Mouse (Mus musculus): ENCODE measurements around the gene Degs1.

Degs1 gene

DNA sequence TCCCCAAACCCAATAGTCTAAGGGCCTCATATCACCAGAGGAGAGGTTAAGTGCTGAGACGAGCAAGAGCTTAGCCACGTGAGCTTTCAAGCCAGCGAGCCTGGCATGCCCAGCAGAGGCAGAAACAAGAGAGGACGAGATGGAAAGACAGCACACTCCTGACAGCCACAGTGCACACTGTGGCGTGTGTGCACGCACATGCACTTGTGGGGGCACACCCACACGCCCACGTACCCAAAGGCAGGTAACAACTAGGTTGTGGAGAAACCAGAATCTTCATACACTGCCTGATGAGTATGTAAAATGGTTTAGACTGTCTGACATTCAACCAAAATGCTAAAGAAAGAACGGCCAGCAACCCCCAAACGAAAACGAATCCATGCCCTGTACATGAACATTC lies 2.0 kb downstream of the Degs1 start:
- DNase-seq (ENCODE audit: low spot score): no peak

DNA sequence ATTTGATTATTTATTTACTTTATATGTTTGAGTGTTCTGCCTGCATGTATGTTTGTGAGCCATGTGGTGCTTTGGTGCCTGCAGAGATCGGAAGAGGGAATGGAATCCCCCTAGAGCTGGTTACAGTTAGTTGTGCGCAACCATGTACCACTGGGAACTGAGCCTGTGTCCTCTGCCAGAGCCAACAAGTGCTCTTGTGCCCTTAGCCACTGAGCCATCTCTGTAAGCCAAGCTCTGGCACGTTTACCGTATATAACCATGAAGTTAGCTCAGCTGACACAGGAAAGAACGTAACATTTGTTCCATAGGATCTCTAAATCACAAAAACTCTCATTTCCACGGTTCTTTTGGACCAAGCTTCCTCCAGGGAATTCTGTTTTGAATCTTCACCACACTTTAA lies 2.6 kb downstream of the Degs1 start:
- no peak for DNase-seq (ENCODE audit: low spot score)

DNA sequence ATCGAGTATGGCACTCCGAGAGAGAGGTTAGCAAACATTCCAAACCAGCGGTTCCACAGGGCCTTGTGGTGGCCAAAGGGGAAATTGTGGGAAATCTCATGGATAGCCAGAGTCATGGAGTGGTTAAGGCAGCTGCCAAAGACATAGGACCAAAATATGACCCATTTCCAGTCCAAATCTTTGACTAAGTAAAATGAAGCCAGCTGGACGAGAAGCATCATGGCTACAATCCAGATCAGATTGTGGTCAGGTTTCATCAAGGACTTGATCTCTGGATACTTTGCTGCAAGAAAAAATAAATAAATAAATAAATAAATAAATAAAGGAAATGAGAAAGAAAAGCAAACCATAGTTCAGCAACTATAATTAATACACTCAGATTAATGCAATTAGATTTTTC lies 3.2 kb downstream of the Degs1 start:
- DNase-seq (ENCODE audit: low spot score): no peak

DNA sequence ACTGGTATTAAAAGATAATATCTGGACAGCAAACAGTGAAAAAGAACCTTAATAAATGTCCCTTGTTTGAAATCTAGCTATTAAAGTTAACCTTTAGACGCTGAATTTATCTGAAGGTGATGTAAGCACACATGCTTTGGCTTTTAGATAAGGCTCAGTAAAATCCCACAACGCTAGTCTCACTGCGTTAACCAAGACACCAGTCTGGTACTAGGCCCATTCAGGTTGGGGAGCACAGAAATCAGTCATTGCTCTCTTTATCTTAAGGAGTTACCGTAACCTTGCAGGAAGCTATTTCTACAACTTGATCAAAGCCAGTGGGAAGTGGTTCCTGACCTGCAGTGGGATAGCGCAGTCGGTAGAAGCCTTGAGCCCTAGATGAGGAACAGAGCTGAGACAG lies 7.5 kb downstream of the Degs1 start:
- DNase-seq (ENCODE audit: low spot score): no peak

DNA sequence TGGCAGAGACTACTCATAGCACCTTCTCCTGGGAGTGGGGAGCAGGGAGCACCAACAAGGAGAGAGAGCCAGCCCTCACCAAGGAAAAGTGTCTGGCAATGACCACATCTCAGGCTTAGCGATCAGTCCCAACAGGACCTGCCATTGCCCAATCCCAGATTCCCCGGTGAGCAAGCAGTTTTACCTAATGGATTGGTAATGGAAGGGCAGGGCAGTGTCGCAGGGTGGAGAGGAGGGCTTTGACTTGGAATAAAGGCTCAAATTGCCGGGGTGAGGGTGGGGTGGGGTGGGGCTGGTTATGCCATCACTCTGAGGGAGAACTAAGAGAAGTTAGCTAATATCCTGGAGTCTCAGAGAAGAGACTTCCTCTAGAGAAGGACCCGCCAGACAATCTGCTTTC lies 11.0 kb downstream of the Degs1 start:
- no peak for DNase-seq (ENCODE audit: low spot score)

DNA sequence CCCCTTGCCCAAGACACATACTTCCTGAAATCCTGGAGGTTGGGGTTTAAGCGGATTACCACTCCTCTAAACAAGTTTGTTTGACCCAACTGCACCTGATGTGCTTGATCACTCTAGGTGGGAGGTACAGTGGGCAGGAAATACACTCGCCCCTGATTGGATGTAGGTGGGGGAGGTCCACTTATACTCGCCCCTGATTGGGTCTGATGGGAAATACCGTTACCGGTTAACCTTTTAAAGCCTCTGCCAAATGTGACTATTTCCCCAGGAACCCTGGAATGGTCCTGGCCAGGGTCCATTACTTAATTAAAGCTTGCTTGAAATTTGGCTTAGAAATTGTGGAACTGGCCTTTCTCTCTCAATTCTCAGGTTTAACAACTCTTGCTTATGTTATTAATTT lies 11.5 kb downstream of the Degs1 start:
- no peak for DNase-seq (ENCODE audit: low spot score)

DNA sequence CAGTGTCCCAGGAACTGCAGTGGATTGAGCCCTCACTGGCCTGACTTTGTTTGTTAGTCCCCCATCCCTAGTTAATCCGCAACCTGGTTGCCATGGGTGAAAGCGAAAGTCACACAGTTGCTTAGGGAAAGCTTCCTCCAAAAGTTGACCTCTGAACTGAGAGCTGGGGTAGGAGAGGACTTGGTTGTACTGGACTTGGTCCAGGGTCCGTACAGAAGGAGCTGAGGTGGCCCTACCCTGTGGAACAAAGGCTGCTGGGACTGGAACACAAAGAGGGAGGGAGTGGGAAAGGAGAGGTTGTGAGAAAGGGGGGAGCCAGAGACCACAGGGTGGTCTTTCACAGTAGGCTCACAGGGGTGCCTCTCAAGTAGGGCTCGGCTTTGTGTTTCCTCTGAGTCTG lies 14.3 kb downstream of the Degs1 start:
- DNase-seq (ENCODE audit: low spot score): no peak

DNA sequence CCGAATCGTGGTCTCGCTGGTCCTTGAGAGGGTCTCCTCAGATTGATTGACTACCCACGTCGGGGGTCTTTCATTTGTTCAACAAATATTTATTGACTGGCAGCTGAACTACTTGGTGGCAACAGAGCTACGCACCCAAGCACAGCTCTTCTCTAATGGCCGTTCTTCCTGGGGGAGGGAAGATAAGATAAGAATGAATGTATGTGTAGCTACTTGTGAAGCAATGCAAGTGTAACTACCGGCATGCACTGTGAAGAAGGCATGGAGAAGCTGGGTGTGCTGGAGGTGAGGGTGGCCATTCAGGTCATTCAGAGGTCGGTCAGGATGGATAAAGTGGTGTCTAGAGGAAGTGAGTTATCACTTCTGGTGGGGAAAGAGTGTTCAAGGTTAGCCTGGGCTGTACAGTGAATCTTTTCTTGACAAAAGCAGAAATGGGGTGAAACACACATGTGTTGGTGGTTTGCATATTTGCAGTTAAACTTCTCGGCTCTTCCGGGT lies 16.5 kb downstream of the Degs1 start:
- no peak for DNase-seq (ENCODE audit: low spot score)

DNA sequence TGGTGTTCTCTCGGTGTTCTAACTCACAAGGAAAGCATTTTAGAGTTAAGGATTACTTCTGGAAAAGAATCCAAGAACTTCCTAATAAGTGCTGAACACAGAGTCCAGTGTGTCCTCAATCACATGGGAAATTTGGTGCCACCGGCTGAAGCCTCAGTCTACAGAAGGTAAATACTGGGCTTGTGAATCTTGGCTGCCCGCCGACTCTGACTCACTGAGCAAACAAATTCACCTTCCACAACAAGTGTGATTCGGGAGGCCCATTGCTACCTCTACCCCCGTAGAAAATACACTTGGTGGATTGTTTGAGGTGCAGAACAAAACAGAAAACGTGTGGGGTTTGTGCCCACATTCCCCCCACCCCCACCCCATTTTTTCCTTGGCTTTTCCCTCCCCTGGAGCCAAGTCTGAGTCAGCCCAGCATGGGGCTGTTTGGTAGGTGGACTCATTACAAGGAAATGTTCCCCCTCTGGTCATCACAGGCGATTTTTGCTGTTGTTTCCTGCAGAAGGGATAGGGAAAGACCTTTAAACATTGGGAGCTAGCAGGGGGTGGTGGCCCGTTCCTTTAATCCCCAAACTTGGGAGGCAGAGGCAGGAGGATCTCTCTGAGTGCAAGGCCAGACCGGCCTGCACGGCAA lies 26.4 kb downstream of the Degs1 start:
- no peak for DNase-seq (ENCODE audit: low spot score)

DNA sequence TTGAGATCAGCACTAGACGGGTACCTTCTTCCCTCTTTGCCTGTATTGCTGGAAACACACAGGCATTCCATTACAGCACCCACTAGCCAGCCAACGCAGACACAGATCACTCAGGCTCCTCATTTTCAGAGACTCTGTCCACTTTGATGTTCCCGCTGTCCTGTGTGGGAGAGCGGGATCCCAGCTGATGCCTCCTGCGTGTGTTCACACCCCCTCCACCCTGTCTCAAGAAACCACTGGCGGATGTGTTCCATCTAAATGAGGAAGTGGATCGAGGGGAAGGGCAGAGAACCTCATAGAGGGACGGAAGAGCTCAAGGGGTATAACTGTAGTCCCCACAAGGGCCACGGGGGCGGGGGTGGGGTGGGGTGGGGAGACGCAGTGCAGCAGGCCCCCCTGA lies 27.6 kb downstream of the Degs1 start:
- no peak for DNase-seq (ENCODE audit: low spot score)

DNA sequence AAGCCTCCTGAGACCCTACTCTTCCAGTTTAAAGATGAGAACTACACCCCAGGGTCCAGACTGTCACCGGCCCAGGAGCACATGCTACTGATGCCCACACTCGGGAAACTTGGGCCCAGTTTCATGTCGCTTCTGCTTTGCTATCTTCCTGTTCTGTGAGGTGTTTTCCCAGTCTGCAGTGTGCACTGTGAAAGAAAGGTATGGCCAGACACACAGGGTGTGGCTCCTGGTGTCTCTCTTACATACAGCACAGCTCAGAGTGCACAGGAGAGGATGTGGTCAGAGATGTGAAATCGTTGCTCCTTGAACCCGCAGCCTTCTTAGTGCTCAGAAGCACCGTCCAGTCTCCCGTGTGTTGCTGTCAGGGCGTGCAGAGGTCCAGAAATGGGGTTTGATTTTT lies 28.0 kb downstream of the Degs1 start:
- DNase-seq (ENCODE audit: low spot score): no peak

DNA sequence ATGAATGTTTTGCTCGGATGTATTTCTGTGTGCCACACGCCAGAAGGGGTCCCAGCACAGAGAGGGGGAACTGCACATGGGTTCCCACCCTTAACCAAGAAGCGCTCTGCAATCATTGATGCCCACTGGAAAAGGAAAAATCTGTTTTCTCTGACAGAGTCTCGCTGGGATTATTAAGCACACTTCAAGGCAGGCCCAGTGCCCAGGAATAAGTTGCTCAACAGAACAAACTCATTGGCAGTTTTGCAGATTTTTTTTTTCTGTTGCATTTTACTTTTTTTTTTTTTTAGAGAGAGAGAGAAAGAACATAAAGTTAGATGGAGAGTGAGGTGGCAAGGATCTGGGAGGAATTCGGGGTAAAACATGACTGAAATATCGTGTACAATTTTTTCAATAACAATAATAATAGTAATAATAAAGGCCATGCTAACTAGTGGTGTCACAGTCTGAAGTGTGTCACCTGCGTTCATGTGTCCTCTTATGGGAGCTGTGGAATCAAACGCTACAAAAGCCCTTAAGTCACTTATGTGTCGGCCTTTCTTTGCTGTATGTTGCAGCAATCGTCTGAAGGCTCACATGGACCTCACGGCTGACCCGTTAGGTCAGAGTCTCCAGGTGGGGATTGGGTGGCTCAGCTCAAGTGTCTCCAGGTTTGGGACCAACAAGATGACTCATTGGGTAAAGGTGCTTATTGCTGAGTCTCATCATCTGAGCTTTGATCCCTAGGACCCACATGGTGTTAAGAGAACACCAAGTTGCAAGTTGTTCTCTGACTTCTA lies 28.7 kb downstream of the Degs1 start:
- no peak for DNase-seq (ENCODE audit: low spot score)

DNA sequence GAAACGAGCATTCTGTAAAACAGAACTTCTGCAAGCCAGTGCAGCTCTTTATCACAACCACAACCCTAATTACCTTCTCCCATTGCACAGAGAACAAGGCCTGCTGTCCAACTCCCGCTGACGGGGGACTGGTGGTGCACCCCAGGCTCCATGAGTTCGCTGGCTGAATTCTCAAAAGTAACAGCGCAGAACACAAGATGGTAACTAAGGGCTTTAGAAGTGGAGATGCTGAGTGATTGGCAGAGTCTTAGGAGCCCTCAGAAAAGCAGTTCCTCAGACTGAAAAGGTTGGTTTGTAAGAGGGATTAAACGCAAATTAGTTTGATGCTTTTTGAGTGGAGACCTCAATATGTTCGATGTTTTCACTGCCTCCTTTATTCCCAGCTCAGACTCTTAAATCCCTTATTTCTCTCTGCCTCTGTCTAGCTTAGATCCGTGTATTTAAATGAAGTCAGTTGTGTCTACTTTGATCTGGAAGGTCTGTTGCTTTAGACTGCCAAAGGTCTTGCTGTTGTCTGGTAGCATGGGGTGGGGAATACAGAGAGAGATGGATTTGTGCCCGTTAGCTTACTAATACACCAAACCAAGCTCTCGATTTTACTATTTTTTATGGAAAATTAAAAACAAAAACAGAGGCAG lies 30.0 kb downstream of the Degs1 start:
- no peak for DNase-seq (ENCODE audit: low spot score)

DNA sequence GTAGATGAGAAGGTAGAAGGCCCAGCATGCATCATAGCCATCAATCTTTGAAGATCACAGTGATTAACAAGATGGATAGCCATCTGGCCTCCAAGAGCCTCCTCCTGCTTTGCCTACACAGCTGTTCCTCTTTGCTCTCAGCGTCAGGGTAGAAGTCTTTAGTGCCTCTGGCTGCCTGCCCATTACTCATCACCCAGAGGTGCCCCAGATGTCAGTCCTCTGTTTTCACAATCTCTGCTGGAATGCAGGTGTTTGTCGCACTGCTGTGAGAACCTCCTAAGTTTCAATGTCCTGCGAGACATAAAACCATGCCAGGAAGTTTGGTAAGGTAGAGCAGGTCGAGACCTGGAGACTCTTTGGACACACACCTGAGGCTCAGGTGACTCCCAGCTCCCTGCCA lies 31.9 kb downstream of the Degs1 start:
- no peak for DNase-seq (ENCODE audit: low spot score)

DNA sequence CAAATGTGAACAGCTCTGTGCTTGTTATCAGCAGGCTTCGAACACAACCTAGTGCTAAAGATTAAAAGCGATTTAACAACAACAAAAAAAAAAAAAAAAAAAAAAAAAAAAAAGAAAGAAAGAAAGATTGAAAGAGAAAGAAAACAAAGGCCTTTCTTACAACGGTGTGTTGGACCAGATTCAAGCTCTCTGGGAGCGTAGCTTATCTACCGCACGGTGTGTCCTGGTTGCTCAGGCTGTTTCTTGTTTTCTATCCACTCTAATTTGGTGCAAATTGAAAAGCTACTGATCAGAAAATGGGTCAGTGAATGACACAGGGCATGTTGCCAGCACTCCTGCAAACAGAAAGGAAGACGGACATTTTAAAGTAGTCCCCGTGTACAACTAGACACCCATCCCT lies 33.3 kb downstream of the Degs1 start:
- DNase-seq (ENCODE audit: low spot score): no peak

DNA sequence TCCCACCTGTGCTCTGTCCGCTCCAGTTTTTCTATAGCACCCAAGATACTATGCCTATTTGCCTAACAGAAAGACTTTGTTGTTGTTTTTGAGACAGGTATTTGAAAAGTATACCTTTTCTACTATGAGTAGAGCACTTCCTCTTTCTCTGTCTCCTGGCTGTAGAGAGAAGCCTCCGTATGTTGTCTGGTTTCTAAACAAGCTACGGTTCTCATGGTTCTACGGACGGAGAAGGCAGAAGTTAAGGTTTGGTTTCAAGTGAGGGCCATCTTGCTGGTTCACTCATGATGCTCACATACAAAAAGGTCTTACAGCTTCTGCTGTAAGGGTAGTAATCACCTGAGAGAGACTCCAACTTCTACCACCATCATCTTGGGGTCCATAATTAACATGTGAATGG lies 37.6 kb downstream of the Degs1 start:
- DNase-seq (ENCODE audit: low spot score): no peak

DNA sequence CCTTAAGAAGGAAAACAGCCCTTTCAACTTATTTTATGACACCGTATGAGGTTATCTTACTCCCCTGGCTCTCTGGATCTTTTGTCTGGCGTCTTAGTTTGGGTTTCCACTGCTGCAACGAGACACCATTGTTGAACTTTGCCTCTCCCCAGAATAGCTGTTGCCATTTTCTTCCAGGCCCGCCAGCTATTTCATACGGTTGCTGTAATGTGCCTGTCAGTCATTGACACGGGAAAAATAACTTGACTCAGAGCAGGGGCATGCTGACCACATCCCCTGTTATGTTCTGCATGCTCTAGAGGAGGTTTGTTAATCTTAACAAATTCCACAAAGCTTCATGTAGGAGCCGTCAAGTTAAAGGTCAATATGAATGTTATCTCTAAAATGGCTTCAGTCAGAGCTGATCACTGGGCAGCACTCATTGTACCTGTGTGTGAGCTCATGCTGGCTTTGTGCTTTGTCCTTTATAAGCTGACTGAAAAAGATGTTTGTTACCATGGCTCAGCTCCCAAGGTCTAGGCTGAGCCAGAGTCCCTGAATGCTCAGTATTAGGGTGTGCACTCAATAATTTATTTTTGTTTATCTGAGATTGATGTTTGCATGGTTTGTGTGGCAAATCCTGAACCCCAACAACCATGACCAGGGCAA lies 44.4 kb downstream of the Degs1 start:
- DNase-seq (ENCODE audit: low spot score): no peak

DNA sequence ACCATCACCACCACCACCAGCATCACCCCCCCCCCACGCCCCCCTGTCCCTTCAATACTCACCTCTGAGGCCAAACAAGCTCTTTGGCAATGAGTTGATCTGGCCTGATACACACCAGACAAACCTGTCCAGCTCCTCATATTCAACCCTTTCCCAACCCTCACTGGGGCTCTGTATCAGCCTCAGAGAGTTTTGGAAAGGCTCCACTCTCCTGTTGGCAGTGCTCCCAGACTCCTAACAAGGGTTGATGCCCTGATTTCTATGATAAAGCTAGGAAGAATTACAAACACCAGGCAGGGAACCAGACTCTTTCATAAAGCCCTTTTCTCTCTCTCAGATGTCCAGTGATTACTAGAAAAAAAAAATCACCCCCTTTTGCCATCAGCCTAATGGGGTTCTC lies 45.2 kb downstream of the Degs1 start:
- peak; percentile 3 for DNase-seq (ENCODE audit: low spot score)

DNA sequence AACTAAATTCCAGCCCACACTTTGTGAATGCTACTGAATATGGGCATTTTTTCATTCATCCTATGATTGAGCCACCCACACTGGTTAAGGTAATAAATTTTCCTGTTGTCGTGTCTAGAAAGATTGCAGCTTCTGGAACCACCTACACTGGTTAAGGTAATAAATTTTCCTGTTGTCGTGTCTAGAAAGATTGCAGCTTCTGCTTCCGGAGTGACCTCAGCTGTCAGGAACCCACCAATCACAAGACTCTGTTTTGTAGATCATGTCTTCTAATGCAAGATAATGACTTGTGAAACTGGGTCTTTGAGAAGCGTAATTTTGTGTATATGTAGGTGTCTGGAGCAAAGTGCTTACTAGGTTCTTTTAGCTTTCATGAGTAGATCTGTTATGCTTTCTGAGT lies 47.4 kb downstream of the Degs1 start:
- DNase-seq (ENCODE audit: low spot score): no peak

DNA sequence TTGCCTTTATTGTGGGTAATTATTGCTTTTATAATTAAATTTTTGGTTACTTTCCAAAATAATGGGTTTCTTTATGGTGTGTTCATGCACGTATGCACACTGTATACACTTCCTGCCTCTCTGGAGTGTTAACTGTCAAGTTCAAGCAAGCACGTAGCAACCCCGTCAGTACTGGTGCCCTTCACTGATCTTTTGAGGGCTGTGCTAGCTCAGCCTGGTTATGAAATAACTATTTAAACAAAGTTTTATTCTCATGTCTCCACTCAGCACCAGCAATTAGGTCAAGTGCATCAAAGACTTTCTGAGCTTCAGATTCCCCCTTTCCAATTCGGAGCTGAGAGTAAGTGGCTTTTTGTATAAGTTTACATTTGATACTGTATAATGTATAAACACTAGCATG lies 53.2 kb downstream of the Degs1 start:
- no peak for DNase-seq (ENCODE audit: low spot score)

DNA sequence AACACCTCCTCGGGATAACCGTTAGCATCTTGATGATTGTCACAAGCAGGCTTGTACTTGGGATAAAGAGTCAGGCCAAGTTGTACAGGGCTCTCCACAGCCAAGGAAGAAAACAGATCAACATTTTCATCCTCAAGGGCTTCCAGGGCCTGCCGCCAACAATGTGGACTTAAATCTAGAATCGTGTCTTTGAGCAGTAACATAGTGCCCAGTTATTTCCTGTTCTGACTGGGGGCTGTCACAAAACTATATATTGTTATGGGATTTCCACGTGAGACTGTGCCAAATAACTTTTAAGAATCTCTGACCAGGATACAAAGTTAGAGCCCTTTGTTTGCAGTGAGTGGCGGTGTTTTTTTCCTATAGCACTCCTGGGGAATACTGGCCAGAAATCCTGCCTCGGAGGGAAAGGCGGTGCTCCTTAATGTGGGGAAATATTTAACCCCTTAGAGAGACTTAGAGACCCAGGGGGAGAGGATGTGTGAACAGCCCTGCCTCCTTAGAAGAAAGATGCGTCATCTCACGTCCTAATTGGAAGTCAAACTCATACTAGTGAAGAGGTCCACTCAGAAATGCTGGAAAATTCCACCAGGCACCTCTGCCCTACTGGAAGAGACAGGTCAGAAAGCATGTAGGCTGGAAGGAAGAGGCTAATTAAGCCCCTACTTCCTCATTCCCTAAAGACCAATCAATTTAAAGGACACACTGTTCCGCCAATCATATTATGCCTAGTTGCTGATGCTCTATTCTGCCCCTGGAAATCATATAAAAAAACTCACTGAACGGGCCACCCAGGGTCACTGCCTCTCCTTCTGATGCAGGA lies 55.3 kb downstream of the Degs1 start:
- DNase-seq (ENCODE audit: low spot score): no peak

DNA sequence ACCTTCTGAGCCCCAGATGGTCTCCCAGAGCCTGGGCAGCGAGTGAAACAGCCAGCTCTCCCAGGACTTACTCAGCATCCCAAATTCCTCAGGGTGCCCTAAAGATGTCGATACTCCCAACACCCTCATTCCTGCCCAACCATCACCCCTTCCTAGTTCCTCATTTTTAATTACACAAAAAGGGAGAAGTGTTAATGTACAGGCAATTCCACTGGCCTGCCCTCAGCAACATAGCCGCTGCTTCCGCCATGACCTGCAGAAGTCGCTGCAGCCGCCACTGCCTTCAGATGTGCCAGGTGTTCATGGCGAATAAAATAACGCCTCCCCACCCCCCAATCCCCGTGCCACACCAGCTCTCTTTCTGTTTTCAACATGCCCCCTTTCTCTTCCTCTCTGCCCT lies 56.3 kb downstream of the Degs1 start:
- no peak for DNase-seq (ENCODE audit: low spot score)
